Mouse (Mus musculus) embryonic facial prominence, embryonic 14.5 days (tissue): ENCODE results near the gene Actbl2. TPM values are rescaled to one million over a fixed set of nuclear protein-coding genes. Genes with fewer than 3 reads are reported as not detected.

ENCODE experiments used
- ATAC-seq: fragments of 200-750 bp; cut with Nextera tagmentation; 2 replicates; pipeline ENCODE4 v1.8.0; 2017; ENCODE audit warnings: low read depth, moderate number of reproducible peaks, moderate TSS enrichment
- DNase-seq: peaks from one replicate; pipeline ENCODE4 v3.0.0-alpha.2; 2015; ENCODE audit warnings: low spot score
- H3K27ac ChIP-seq: fragments of 300-500 bp; sonication (generic); replicated peaks from 2 replicates; pipeline ENCODE4 v1.5.1; 2014; ENCODE audit warnings: low read depth, mild to moderate bottlenecking, low read length, moderate library complexity
- H3K27me3 ChIP-seq: fragments of 300-500 bp; sonication (generic); replicated peaks from 2 replicates; pipeline ENCODE4 v1.6.1; 2014; ENCODE audit warnings: low read length; ENCODE audit not compliant: control insufficient read depth, insufficient read depth
- H3K36me3 ChIP-seq: fragments of 300-500 bp; sonication (generic); 2 replicates; pipeline ENCODE4 v1.6.1; 2014; ENCODE audit warnings: low read length, mixed read lengths; ENCODE audit not compliant: control insufficient read depth, insufficient read depth
- H3K4me1 ChIP-seq: fragments of 300-500 bp; sonication (generic); 2 replicates; pipeline ENCODE4 v1.6.1; 2014; ENCODE audit warnings: antibody characterized with exemption, low read length; ENCODE audit not compliant: control insufficient read depth, insufficient read depth
- H3K4me2 ChIP-seq: fragments of 300-500 bp; sonication (generic); 2 replicates; pipeline ENCODE4 v1.6.1; 2014; ENCODE audit warnings: low read depth, mild to moderate bottlenecking, low read length, moderate library complexity, mixed read lengths
- H3K4me3 ChIP-seq: fragments of 300-500 bp; sonication (generic); 2 replicates; pipeline ENCODE4 v1.5.1; 2014; ENCODE audit warnings: low read depth, mild to moderate bottlenecking, low read length
- H3K9ac ChIP-seq: fragments of 300-500 bp; sonication (generic); 2 replicates; pipeline ENCODE4 v1.6.1; 2014; ENCODE audit warnings: low read depth, mild to moderate bottlenecking, low read length, moderate library complexity, mixed read lengths
- H3K9me3 ChIP-seq: fragments of 300-500 bp; sonication (generic); 2 replicates; pipeline ENCODE4 v1.6.1; 2016; ENCODE audit warnings: low read length; ENCODE audit not compliant: control insufficient read depth
- WGBS: fragments of 180-500 bp; shearing (Covaris S2); extraction: QIAGEN DNeasy Blood & Tissue Kit; methylation state at CpG from one replicate; pipeline ENCODE4 v1.1.7; 2014; 5-methylcytosine and 5-hydroxymethylcytosine counted together
- polyA plus RNA-seq: library from polyadenylated mRNA; unstranded; fragments of >200 nt; fragmentation: Nextera tagmentation; extraction: Ambion mirVana; gene quantifications from 2 replicates; pipeline ENCODE4 v1.2.1, GENCODE M21; 2014

Gene Actbl2
- polyA plus RNA-seq, 1 experiment from 2014 or later, result not detected

- no peak for DNase-seq
- no peak overlapping the region for H3K4me3 ChIP-seq
- H3K27me3 ChIP-seq, result no peaks in the 10 kb centered on the region
- 87% methylated on average over 2 of the region's 2 CpGs for WGBS
- H3K9ac ChIP-seq, result no peak overlapping the region
- no peak overlapping the region for H3K4me2 ChIP-seq
- no peak for ATAC-seq
- no peak overlapping the region for H3K27ac ChIP-seq
- H3K36me3 ChIP-seq, result no peaks in the 10 kb centered on the region
- no peaks in the 10 kb centered on the region for H3K9me3 ChIP-seq
- peaks cover 25% of the 10 kb centered on the region; the same call in 1 of the 2 replicates for H3K4me1 ChIP-seq
Observed at GRCm38 (mm10) chr13:111263186-111263585, 8.4 kb downstream of the Actbl2 start.

DNA sequence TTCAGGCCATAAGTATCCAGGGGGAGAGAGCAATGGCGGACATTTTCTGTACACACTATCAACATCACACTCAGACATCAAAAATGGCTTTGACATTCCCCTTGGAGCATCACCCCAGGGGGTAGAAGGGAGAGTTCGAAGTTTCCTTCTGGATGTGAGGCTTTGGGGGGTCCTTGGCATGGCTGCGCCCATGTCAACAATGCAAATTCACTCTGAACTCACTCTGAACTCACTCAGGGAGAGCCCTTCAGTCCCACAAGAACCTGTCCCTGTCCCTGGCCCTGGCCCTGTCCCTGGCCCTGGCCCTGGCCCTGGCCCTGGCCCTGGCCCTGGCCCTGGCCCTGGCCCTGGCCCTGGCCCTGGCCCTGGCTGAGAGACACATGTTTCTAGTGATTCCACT, 8.9 kb downstream of the Actbl2 start:
- 77% methylated on average over 3 of the region's 3 CpGs for WGBS
- no peaks in the 10 kb centered on the region for H3K9me3 ChIP-seq
- H3K27ac ChIP-seq, result 0 out of 2 replicates have a peak overlapping the region, but pooled peaks have one; percentile 18

DNA sequence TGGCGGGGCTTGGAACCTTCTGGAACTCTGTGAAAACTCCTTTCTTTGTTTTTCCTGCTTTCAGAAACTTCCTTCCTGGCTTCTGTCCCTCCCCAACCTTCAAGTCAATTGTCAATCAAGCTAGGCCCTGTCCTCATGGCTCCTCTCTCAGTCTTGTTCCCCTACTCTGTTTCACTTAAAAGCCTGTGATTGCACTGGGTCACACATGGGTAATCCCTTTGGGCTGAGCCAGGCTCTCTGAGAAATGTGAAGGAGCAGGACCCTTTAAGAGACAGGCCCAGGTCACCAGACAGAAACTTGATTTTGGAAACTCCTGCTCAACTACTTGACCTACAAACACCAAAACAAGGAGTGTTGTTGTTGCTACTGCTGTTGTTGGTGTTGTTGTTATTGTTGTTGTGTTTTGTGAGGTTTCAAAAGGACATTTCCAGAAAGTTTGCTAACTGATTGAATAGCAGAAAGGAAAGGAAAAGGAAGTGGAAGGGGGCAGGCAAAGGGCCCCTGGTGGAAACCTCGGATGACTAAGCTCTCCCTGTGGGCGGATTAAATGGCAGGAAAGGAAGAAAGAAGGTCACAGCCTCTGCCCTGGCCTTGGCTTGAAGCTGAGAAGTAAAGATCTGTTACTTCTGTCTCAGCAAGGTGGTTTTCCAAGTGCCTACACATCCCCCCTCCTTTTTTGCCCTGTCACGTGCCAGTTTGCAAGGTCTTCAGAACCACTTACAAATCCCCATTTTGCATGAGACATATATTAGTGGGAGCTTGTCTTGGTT, 10.6 kb downstream of the Actbl2 start:
- Histone ChIP-seq H3K27ac (0 out of 2 replicates have a peak overlapping the region, but pooled peaks have one; percentile 59), H3K27me3 (no peaks in the 10 kb centered on the region), H3K4me3 (no peak overlapping the region), H3K36me3 (no peaks in the 10 kb centered on the region), H3K9ac (no peak overlapping the region), H3K4me1 (peaks cover 27% of the 10 kb centered on the region; the same call in 1 of the 2 replicates), H3K9me3 (no peaks in the 10 kb centered on the region), H3K4me2 (no peak overlapping the region)
- DNase-seq (no peak), ATAC-seq (no peak)
- WGBS, result 53% methylated on average over 4 of the region's 4 CpGs

More for the DNA sequence above, 8.9 kb downstream of the Actbl2 start:
- Histone ChIP-seq H3K4me2 (no peak overlapping the region), H3K9ac (no peak overlapping the region), H3K27me3 (no peaks in the 10 kb centered on the region), H3K4me3 (no peak overlapping the region), H3K4me1 (peaks cover 25% of the 10 kb centered on the region; the same call in 1 of the 2 replicates), H3K36me3 (no peaks in the 10 kb centered on the region)
- ATAC-seq (no peak), DNase-seq (no peak)

DNA sequence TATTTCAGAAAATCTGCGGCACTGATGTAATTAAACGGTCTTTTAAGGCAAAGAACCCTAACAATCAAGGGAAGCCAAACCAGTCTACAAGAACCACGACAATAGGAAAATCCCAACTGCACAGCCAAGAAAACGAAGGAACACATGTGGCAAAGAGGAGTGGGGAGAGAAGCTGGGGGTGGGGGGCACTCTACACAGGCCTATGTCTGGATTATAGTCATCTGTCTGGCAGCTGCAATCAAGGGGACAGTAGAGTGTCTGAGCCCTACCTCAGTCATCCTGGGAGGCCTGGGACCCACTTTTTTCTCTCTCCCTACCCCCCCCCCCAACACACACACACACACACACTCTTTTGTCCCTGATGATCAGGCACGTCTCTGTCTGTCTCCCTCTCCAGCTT, 12.0 kb downstream of the Actbl2 start:
- H3K4me2 ChIP-seq, result no peak overlapping the region
- H3K9me3 ChIP-seq, result no peaks in the 10 kb centered on the region
- H3K36me3 ChIP-seq, result no peaks in the 10 kb centered on the region
- WGBS, result 43% methylated on average over 5 of the region's 5 CpGs
- H3K4me3 ChIP-seq, result no peak overlapping the region
- no peak overlapping the region for H3K9ac ChIP-seq
- 0 out of 2 replicates have a peak overlapping the region, but pooled peaks have one; percentile 76 for H3K27ac ChIP-seq
- ATAC-seq (peak; percentile 76; the same call in 1 of the 2 replicates), DNase-seq (peak; percentile 66)
- no peaks in the 10 kb centered on the region for H3K27me3 ChIP-seq
- H3K4me1 ChIP-seq, result peaks cover 32% of the 10 kb centered on the region; the same call in 1 of the 2 replicates

- no peak overlapping the region for H3K9ac ChIP-seq
- no peak for ATAC-seq
- no peaks in the 10 kb centered on the region for H3K27me3 ChIP-seq
- H3K9me3 ChIP-seq, result no peaks in the 10 kb centered on the region
- WGBS, result 84% methylated on average over 5 of the region's 5 CpGs
- H3K27ac ChIP-seq, result no peak overlapping the region
- H3K4me3 ChIP-seq, result no peak overlapping the region
- no peaks in the 10 kb centered on the region for H3K36me3 ChIP-seq
- DNase-seq, result no peak
- no peak overlapping the region for H3K4me2 ChIP-seq
- peaks cover 37% of the 10 kb centered on the region; the same call in 1 of the 2 replicates for H3K4me1 ChIP-seq
Observed at GRCm38 (mm10) chr13:111268992-111269391, 14.2 kb downstream of the Actbl2 start.

GRCm38 (mm10) chr13:111269789-111270335, 15.0 kb downstream of the Actbl2 start:
- H3K4me3 ChIP-seq, result no peak overlapping the region
- peaks cover 37% of the 10 kb centered on the region; the same call in 1 of the 2 replicates for H3K4me1 ChIP-seq
- no peaks in the 10 kb centered on the region for H3K9me3 ChIP-seq
- no peak for ATAC-seq
- H3K4me2 ChIP-seq, result no peak overlapping the region
- no peak overlapping the region for H3K9ac ChIP-seq
- WGBS, result 68% methylated on average over 13 of the region's 13 CpGs
- H3K27me3 ChIP-seq, result no peaks in the 10 kb centered on the region
- DNase-seq, result no peak
- peak overlapping the region; percentile 29; the same call in 1 of the 2 replicates for H3K27ac ChIP-seq
- H3K36me3 ChIP-seq, result no peaks in the 10 kb centered on the region

DNA sequence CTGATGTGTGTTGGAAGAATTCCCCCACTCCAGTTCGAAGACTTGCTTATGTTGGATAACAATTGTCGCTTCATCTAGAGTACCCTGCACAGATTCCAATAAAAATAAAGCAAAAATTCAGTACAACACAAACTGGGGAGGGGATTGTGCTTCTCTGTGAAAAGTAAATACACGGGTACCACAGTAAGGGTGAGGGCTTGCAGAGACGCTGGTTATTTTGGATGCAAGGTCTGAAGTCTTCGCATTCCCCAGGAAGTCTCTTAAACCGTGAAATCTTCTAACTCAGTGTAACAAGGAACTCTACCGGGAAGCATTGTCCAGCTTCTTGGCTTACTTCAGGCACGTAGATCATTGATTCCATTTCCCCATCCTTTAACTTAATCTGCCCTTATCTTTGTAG, 17.1 kb downstream of the Actbl2 start:
- no peak overlapping the region for H3K4me2 ChIP-seq
- no peaks in the 10 kb centered on the region for H3K36me3 ChIP-seq
- H3K9ac ChIP-seq, result no peak overlapping the region
- DNase-seq (peak; percentile 67), ATAC-seq (peak; percentile 26; the same call in 1 of the 2 replicates)
- no peak overlapping the region for H3K27ac ChIP-seq
- 50% methylated on average over 8 of the region's 8 CpGs for WGBS
- peaks cover 24% of the 10 kb centered on the region; the same call in 1 of the 2 replicates for H3K4me1 ChIP-seq
- no peaks in the 10 kb centered on the region for H3K9me3 ChIP-seq
- H3K4me3 ChIP-seq, result no peak overlapping the region
- H3K27me3 ChIP-seq, result no peaks in the 10 kb centered on the region

- 90% methylated on average over 10 of the region's 10 CpGs for WGBS
- Histone ChIP-seq H3K4me2 (no peak overlapping the region), H3K9ac (no peak overlapping the region), H3K27me3 (no peaks in the 10 kb centered on the region), H3K27ac (no peak overlapping the region), H3K9me3 (peaks cover 11% of the 10 kb centered on the region; the same call in 1 of the 2 replicates), H3K4me3 (no peak overlapping the region), H3K4me1 (no peaks in the 10 kb centered on the region; the same call in 1 of the 2 replicates), H3K36me3 (no peaks in the 10 kb centered on the region)
- no peak for ATAC-seq
- no peak for DNase-seq
Observed at GRCm38 (mm10) chr13:111286461-111287385, 31.9 kb downstream of the Actbl2 start.
